Comparison of ENCODE assay signal across 8 mouse cellular contexts in genomic region chr8:108755400-108756325, GRCm38 (mm10).
A peak's percentile ranks its signal among the peaks of the same experiment; 100 is the strongest.
DNase-seq lines count a peak whose midpoint lies in the region; ATAC-seq and TF ChIP-seq lines count a peak whose summit lies in the region.

No protein-coding gene starts in this region.

- in situ Hi-C loops in Patski (cut with MboI; ENCODE audit: low pct_unique_long_range_greater_than_20kb) = loop anchor here (5.0 kb wide), 1 partner anchor 43 kb away; no protein-coding TSS in a partner anchor

- H3K4me3 ChIP-seq in heart, embryonic 16.5 days (ENCODE audit: low read length) = no peak overlapping the region
- H3K4me3 ChIP-seq in forebrain, embryonic 12.5 days (replicated peaks) = no peak overlapping the region
- no peak overlapping the region for H3K4me3 ChIP-seq in thymus, adult 2 months (ENCODE audit: control insufficient read depth, insufficient read depth, low read length)

- WGBS in heart, embryonic 16.5 days = 73% methylated on average over 19 of the region's 19 CpGs
- 33% methylated on average over 19 of the region's 19 CpGs for WGBS in forebrain, embryonic 12.5 days
- 88% methylated on average over 19 of the region's 19 CpGs for WGBS in thymus, adult 2 months

- H3K27me3 ChIP-seq in heart, embryonic 16.5 days (ENCODE audit: control insufficient read depth, insufficient read depth, low read length) = no peaks in the 10 kb centered on the region
- H3K27me3 ChIP-seq in Patski = no peaks in the 10 kb centered on the region
- peaks cover 4% of the 10 kb centered on the region; the same call in 1 of the 2 replicates for H3K27me3 ChIP-seq in forebrain, embryonic 12.5 days
- H3K27me3 ChIP-seq in thymus, adult 2 months (ENCODE audit: control insufficient read depth, insufficient read depth, low read length) = no peaks in the 10 kb centered on the region

- no peak for TF ChIP-seq POLR2A in thymus, adult 2 months (IDR thresholded peaks at IDR 0.05; ENCODE audit: control insufficient read depth, extremely low read depth, insufficient read depth, low read length, poor library complexity)

- 0 out of 2 replicates have a peak, but pooled peaks cover 3% of the 10 kb centered on the region for H3K4me1 ChIP-seq in heart, embryonic 16.5 days (ENCODE audit: control insufficient read depth, insufficient read depth, low read length)
- peaks cover 54% of the 10 kb centered on the region for H3K4me1 ChIP-seq in forebrain, embryonic 12.5 days
- no peaks in the 10 kb centered on the region for H3K4me1 ChIP-seq in thymus, adult 2 months (replicated peaks; ENCODE audit: control insufficient read depth, insufficient read depth, low read length)

- ATAC-seq in heart, embryonic 16.5 days (replicated peaks; ENCODE audit: extremely low read depth, insufficient read depth, low FRiP score) = no peak
- ATAC-seq in Patski = peak; percentile 17
- peak; percentile 31; the same call in 1 of the 2 replicates for ATAC-seq in forebrain, embryonic 12.5 days (ENCODE audit: low FRiP score)

- peak overlapping the region; percentile 13; the same call in 1 of the 2 replicates for H3K4me2 ChIP-seq in heart, embryonic 16.5 days (ENCODE audit: low read depth, low read length)
- peak overlapping the region; percentile 24 for H3K4me2 ChIP-seq in forebrain, embryonic 12.5 days

- no peaks in the 10 kb centered on the region for H3K36me3 ChIP-seq in heart, embryonic 16.5 days (ENCODE audit: control insufficient read depth, insufficient read depth)
- H3K36me3 ChIP-seq in forebrain, embryonic 12.5 days (replicated peaks) = no peaks in the 10 kb centered on the region
- H3K36me3 ChIP-seq in thymus, adult 2 months (ENCODE audit: control insufficient read depth, insufficient read depth, low read length) = no peaks in the 10 kb centered on the region

- no peak for TF ChIP-seq CTCF in Patski (IDR thresholded peaks at IDR 0.05)
- TF ChIP-seq CTCF in thymus, adult 2 months (IDR thresholded peaks at IDR 0.05; ENCODE audit: borderline replicate concordance, control insufficient read depth, extremely low read depth, insufficient read depth, low read length, poor library complexity) = no peak

- POLR2A ChIA-PET in Patski (lab: Charles Lee) = no interaction called here

- no peak for DNase-seq in heart, adult 18-20 months
- no peak for DNase-seq in Patski (ENCODE audit: low read depth, low spot score)
- peak; percentile 66 for DNase-seq in mesoderm, embryonic 11.5 days (ENCODE audit: low read depth, low spot score)
- DNase-seq in thymus, adult 2 months = no peak
- no peak for DNase-seq in thymus, postnatal 25 days
- DNase-seq in ovary, adult 18-20 months (ENCODE audit: low spot score) = no peak

- H3K9me3 ChIP-seq in heart, embryonic 16.5 days (replicated peaks; ENCODE audit: control insufficient read depth, low read length) = no peaks in the 10 kb centered on the region
- no peaks in the 10 kb centered on the region for H3K9me3 ChIP-seq in forebrain, embryonic 12.5 days

- CTCF ChIA-PET in Patski (lab: Charles Lee) = interaction anchor here (1.2 to 2.1 kb wide), 2 partner anchors 131 to 156 kb away, joined by 3 to 5 read pairs; no protein-coding TSS in a partner anchor

- no peak overlapping the region for H3K9ac ChIP-seq in heart, embryonic 16.5 days (ENCODE audit: low read length)
- H3K9ac ChIP-seq in forebrain, embryonic 12.5 days = no peak overlapping the region; the same call in 1 of the 2 replicates

- no peak overlapping the region for H3K27ac ChIP-seq in heart, embryonic 16.5 days (ENCODE audit: low read length)
- peak overlapping the region; percentile 69; the same call in 1 of the 2 replicates for H3K27ac ChIP-seq in forebrain, embryonic 12.5 days
- no peak overlapping the region for H3K27ac ChIP-seq in thymus, adult 2 months (ENCODE audit: control insufficient read depth, insufficient read depth, low read length)
